Mouse (Mus musculus) kidney, embryonic 16.5 days (tissue): ENCODE data around the gene Txndc12. TPM values are rescaled to one million over a fixed set of nuclear protein-coding genes. Genes with fewer than 3 reads are reported as not detected.

Experiments used
- ATAC-seq: fragments of 200-750 bp; cut with Nextera tagmentation; 2 replicates; pipeline ENCODE4 v1.8.0; 2017; ENCODE audit warnings: moderate TSS enrichment; ENCODE audit not compliant: low FRiP score, low TSS enrichment
- H3K27ac ChIP-seq: fragments of 300-500 bp; sonication (generic); 2 replicates; pipeline ENCODE4 v1.5.1; 2014; ENCODE audit warnings: low read length
- H3K27me3 ChIP-seq: fragments of 300-500 bp; sonication (generic); 2 replicates; pipeline ENCODE4 v1.6.1; 2014; ENCODE audit warnings: low read length, control low read depth, mixed read lengths; ENCODE audit not compliant: insufficient read depth
- H3K36me3 ChIP-seq: fragments of 300-500 bp; sonication (generic); 2 replicates; pipeline ENCODE4 v1.6.1; 2014; ENCODE audit warnings: low read length, control low read depth, mixed read lengths; ENCODE audit not compliant: insufficient read depth
- H3K4me1 ChIP-seq: fragments of 300-500 bp; sonication (generic); 2 replicates; pipeline ENCODE4 v1.6.1; 2014; ENCODE audit warnings: low read length, control low read depth, mixed read lengths; ENCODE audit not compliant: insufficient read depth
- H3K4me2 ChIP-seq: fragments of 300-500 bp; sonication (generic); replicated peaks from 2 replicates; pipeline ENCODE4 v1.6.1; 2014; ENCODE audit warnings: low read depth, low read length
- H3K4me3 ChIP-seq: fragments of 300-500 bp; sonication (generic); 2 replicates; pipeline ENCODE4 v1.5.1; 2014; ENCODE audit warnings: mild to moderate bottlenecking, low read length
- H3K9ac ChIP-seq: fragments of 300-500 bp; sonication (generic); replicated peaks from 2 replicates; pipeline ENCODE4 v1.6.1; 2014; ENCODE audit warnings: low read length
- H3K9me3 ChIP-seq: fragments of 300-500 bp; sonication (generic); 2 replicates; pipeline ENCODE4 v1.6.1; 2016; ENCODE audit warnings: low read length, control low read depth
- WGBS: fragments of 180-500 bp; shearing (Covaris S2); extraction: QIAGEN DNeasy Blood & Tissue Kit; methylation state at CpG from one replicate; pipeline ENCODE4 v1.1.7; 2014; 5-methylcytosine and 5-hydroxymethylcytosine counted together
- polyA plus RNA-seq: library from polyadenylated mRNA; unstranded; fragments of >200 nt; fragmentation: Nextera tagmentation; extraction: Ambion mirVana; gene quantifications from 2 replicates; pipeline ENCODE4 v1.2.1, GENCODE M21; 2015

The Txndc12 gene
- polyA plus RNA-seq, 1 experiment from 2014 or later = 104 TPM

DNA sequence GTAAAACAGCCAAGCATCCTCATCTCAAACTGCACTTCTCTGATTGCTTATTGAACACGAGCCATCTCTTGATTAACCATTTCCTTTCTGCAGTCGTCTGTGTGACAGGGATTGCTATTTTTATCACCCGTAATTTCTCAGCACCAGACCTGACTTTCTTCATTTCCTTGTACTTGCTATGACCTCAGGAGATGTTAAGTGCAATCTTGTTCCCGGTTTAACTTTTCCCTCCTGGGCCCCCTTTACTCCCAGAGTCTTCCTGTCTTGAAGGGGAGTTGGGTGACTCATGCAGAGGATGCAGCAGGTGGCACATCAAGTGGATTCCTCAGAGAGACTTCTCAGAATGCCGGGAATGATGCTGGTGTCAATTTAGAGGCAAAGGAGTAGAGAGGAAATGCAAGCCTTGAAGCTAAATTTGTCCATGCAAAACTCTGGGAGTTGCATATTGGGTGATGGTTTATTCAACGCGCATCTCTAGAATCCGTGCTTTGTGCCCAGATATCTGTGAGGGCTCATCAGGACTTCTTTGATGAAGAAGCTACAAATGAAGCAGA lies 75.5 kb downstream of the Txndc12 start:
- no peaks in the 10 kb centered on the region for H3K4me1 ChIP-seq
- H3K9me3 ChIP-seq = no peaks in the 10 kb centered on the region
- H3K4me2 ChIP-seq = no peak overlapping the region
- WGBS = 60% methylated on average over 8 of the region's 8 CpGs
- no peak overlapping the region for H3K9ac ChIP-seq
- no peak overlapping the region for H3K4me3 ChIP-seq
- H3K36me3 ChIP-seq = no peaks in the 10 kb centered on the region
- ATAC-seq = no peak
- H3K27me3 ChIP-seq = no peaks in the 10 kb centered on the region
- no peak overlapping the region for H3K27ac ChIP-seq

Other genes with a start within 250 kb of the Txndc12 start
- gene Cc2d1b, start 214.7 kb upstream of the Txndc12 start, polyA plus RNA-seq = 33.7 and 34.0 TPM in 2 replicates
- gene 3110021N24Rik, start 115.0 kb upstream of the Txndc12 start, polyA plus RNA-seq = 0.50 and 1.2 TPM in 2 replicates
- 2.8 and 3.4 TPM in 2 replicates for gene Zfyve9, start 53.8 kb upstream of the Txndc12 start, polyA plus RNA-seq
- 139 and 146 TPM in 2 replicates for gene Btf3l4, start 987 bp upstream of the Txndc12 start, polyA plus RNA-seq
- 65.4 and 67.5 TPM in 2 replicates for gene Kti12, start 13.2 kb downstream of the Txndc12 start, polyA plus RNA-seq
- 1.1 and 1.4 TPM in 2 replicates for gene A730015C16Rik, start 14.0 kb downstream of the Txndc12 start, polyA plus RNA-seq
- 23.9 and 26.9 TPM in 2 replicates for gene Rab3b, start 44.5 kb downstream of the Txndc12 start, polyA plus RNA-seq
- gene Nrd1, start 166.1 kb downstream of the Txndc12 start, polyA plus RNA-seq = 65.0 and 65.1 TPM in 2 replicates